ENCODE assay signal across 23 mouse cellular contexts in genomic region chr3:137298230-137298629, GRCm38 (mm10). TPM values are rescaled to one million over a fixed set of nuclear protein-coding genes. Genes with fewer than 3 reads are reported as not detected.
A peak's percentile ranks its signal among the peaks of the same experiment; 100 is the strongest.
DNase-seq lines count a peak whose midpoint lies in the region; ATAC-seq and TF ChIP-seq lines count a peak whose summit lies in the region.
"Had no signal": no experiment of that assay in that cellular context is flagged by ENCODE, and none has a peak within 500 bp of the region (broad histone marks: within the 10 kb centered on the region; RNA-seq: fewer than 3 reads in every experiment).

No protein-coding gene starts in this region.

- H3K4me3 ChIP-seq in kidney, embryonic 14.5 days (ENCODE audit: low read length): no peak overlapping the region
- no peak overlapping the region for H3K4me3 ChIP-seq in kidney, embryonic 15.5 days (replicated peaks)
- H3K4me3 ChIP-seq in kidney, embryonic 16.5 days (ENCODE audit: low read length): no peak overlapping the region
- H3K4me3 ChIP-seq in myocyte: no peak overlapping the region

- ATAC-seq in kidney, embryonic 14.5 days (ENCODE audit: low FRiP score, low TSS enrichment): peak; percentile 51; the same call in 1 of the 2 replicates
- peak; percentile 59 for ATAC-seq in kidney, embryonic 15.5 days (replicated peaks; ENCODE audit: low FRiP score)
- peak; percentile 42; the same call in 1 of the 2 replicates for ATAC-seq in kidney, embryonic 16.5 days (ENCODE audit: low FRiP score, low TSS enrichment)
- ATAC-seq: activated CD4-positive, CD25-positive, alpha-beta regulatory T cell, adult 4 months; CD4-positive, CD25-positive, alpha-beta regulatory T cell, adult 4 months; Patski had no signal

- WGBS in kidney, embryonic 14.5 days: 30% methylated on average over 2 of the region's 2 CpGs
- 32% methylated on average over 2 of the region's 2 CpGs for WGBS in kidney, embryonic 15.5 days
- 33% methylated on average over 2 of the region's 2 CpGs for WGBS in kidney, embryonic 16.5 days

- no peaks in the 10 kb centered on the region for H3K79me2 ChIP-seq in myocyte (ENCODE audit: control insufficient read depth, insufficient read depth)

- peaks cover 3% of the 10 kb centered on the region; the same call in 1 of the 2 replicates for H3K4me1 ChIP-seq in kidney, embryonic 14.5 days (ENCODE audit: control insufficient read depth, insufficient read depth, low read length)
- peaks cover 3% of the 10 kb centered on the region for H3K4me1 ChIP-seq in kidney, embryonic 15.5 days
- H3K4me1 ChIP-seq in kidney, embryonic 16.5 days (ENCODE audit: insufficient read depth, low read length): peaks cover 11% of the 10 kb centered on the region; the same call in 1 of the 2 replicates

- DNase-seq in kidney, postnatal 25 days: no peak
- DNase-seq in kidney, adult 18-20 months: no peak
- DNase-seq in kidney, adult 9 months: no peak
- DNase-seq in B cell, adult 2 months: no peak
- DNase-seq: adrenal gland, adult 2 months; adrenal gland, adult 8-10 months; adrenal gland, postnatal 10 days; adrenal gland, postnatal 14 days; adrenal gland, postnatal 25 days; adrenal gland, postnatal 36 days; cerebellum, adult 11 months; cerebellum, adult 11-12 months; cerebellum, adult 18-20 months had no signal

- H3K9ac ChIP-seq in kidney, embryonic 14.5 days (ENCODE audit: low read depth, low read length): no peak overlapping the region
- no peak overlapping the region for H3K9ac ChIP-seq in kidney, embryonic 15.5 days
- no peak overlapping the region for H3K9ac ChIP-seq in kidney, embryonic 16.5 days (replicated peaks; ENCODE audit: low read length)

- no peaks in the 10 kb centered on the region for H3K9me3 ChIP-seq in kidney, embryonic 14.5 days (ENCODE audit: control insufficient read depth, low read length)
- no peaks in the 10 kb centered on the region for H3K9me3 ChIP-seq in kidney, embryonic 15.5 days (replicated peaks)
- H3K9me3 ChIP-seq in kidney, embryonic 16.5 days (ENCODE audit: low read length): no peaks in the 10 kb centered on the region
- H3K9me3 ChIP-seq: G1E had no signal

- H3ac ChIP-seq in myocyte (ENCODE audit: control insufficient read depth, insufficient read length): no peak overlapping the region

- H3K27me3 ChIP-seq in kidney, embryonic 14.5 days (ENCODE audit: control insufficient read depth, insufficient read depth, low read length): no peaks in the 10 kb centered on the region
- H3K27me3 ChIP-seq in kidney, embryonic 15.5 days: no peaks in the 10 kb centered on the region
- no peaks in the 10 kb centered on the region for H3K27me3 ChIP-seq in kidney, embryonic 16.5 days (ENCODE audit: insufficient read depth, low read length)
- H3K27me3 ChIP-seq in myocyte (ENCODE audit: control insufficient read depth, insufficient read depth, insufficient read length): no peaks in the 10 kb centered on the region
- H3K27me3 ChIP-seq: CH12.LX, Patski had no signal

- no peaks in the 10 kb centered on the region for H3K36me3 ChIP-seq in kidney, embryonic 14.5 days (ENCODE audit: control insufficient read depth, insufficient read depth, low read length)
- H3K36me3 ChIP-seq in kidney, embryonic 15.5 days: no peaks in the 10 kb centered on the region
- H3K36me3 ChIP-seq in kidney, embryonic 16.5 days (ENCODE audit: insufficient read depth, low read length): no peaks in the 10 kb centered on the region
- no peaks in the 10 kb centered on the region for H3K36me3 ChIP-seq in myocyte (ENCODE audit: control insufficient read depth, insufficient read depth)
- H3K36me3 ChIP-seq: G1E had no signal

- H3K27ac ChIP-seq in kidney, embryonic 14.5 days (ENCODE audit: low read depth, low read length): no peak overlapping the region
- H3K27ac ChIP-seq in kidney, embryonic 15.5 days: no peak overlapping the region
- no peak overlapping the region for H3K27ac ChIP-seq in kidney, embryonic 16.5 days (ENCODE audit: low read length)

- TF ChIP-seq POLR2A in myocyte (IDR thresholded peaks at IDR 0.05; ENCODE audit: insufficient read length, low read depth): no peak

- no peak overlapping the region for H3K4me2 ChIP-seq in kidney, embryonic 14.5 days (replicated peaks; ENCODE audit: low read depth, low read length)
- no peak overlapping the region for H3K4me2 ChIP-seq in kidney, embryonic 15.5 days
- no peak overlapping the region for H3K4me2 ChIP-seq in kidney, embryonic 16.5 days (replicated peaks; ENCODE audit: low read depth, low read length)
- no peak overlapping the region for H3K4me2 ChIP-seq in myocyte (ENCODE audit: low read depth)

TF ChIP-seq in myocyte, 11 proteins besides CTCF, POLR2A, EP300 and RAD21:
- peak in 2 of 3 experiments; percentile 38 to 55 for TF ChIP-seq MYOD1 (IDR thresholded peaks at IDR 0.05; ENCODE audit: control insufficient read depth in 1 of 3, insufficient read length in 2 of 3, low read depth in 2 of 3)
- no peak for TF ChIP-seq USF1 (IDR thresholded peaks at IDR 0.05; ENCODE audit: low read depth)

RNA-seq across cellular contexts. Expression of gene Emcn, which starts 42.6 kb away (rescaled TPM):
- 94.7 and 114 TPM in 2 replicates for polyA plus RNA-seq in kidney, embryonic 14.5 days (2014; fragmentation: Nextera tagmentation; extraction: Ambion mirVana)
- 96.8 and 97.2 TPM in 2 replicates for polyA plus RNA-seq in kidney, embryonic 15.5 days (2015; fragmentation: Nextera tagmentation; extraction: Ambion mirVana)
- 114 and 115 TPM in 2 replicates for polyA plus RNA-seq in kidney, embryonic 16.5 days (2015; fragmentation: Nextera tagmentation; extraction: Ambion mirVana)
- not detected for polyA plus RNA-seq in myocyte (2012; fragmentation: generic; extraction: Trizol)
- polyA plus RNA-seq: C2C12; CD4-positive, CD25-positive, alpha-beta regulatory T cell, adult 4 months; G1E; Patski had no signal

Comparison
In these comparisons a context has a peak if more than half of its experiments do, and no peak if none do; other contexts are left out.
1. RNA of gene Emcn, which starts 42.6 kb away (polyA plus RNA-seq): 114 to 115 TPM in kidney, embryonic 16.5 days, 96.8 to 97.2 TPM in kidney, embryonic 15.5 days and 94.7 to 114 TPM in kidney, embryonic 14.5 days; not detected in myocyte (single experiment); every median in the first group is over 10 times any median in the second.
2. Peak in every context shown above with its lines, with median percentiles within 50 percentile points of each other: ATAC-seq.